Mouse (Mus musculus) liver, embryonic 12.5 days (tissue): ENCODE measurements around the gene Nob1. TPM values are rescaled to one million over a fixed set of nuclear protein-coding genes. Genes with fewer than 3 reads are reported as not detected.

Experiments
- ATAC-seq: fragments of 200-750 bp; cut with Nextera tagmentation; 2 replicates; pipeline ENCODE4 v1.8.0; 2017; ENCODE audit warnings: moderate number of reproducible peaks, mild to moderate bottlenecking, moderate library complexity
- H3K27ac ChIP-seq: fragments of 300-500 bp; sonication (generic); 2 replicates; pipeline ENCODE4 v1.5.1; 2016; ENCODE audit warnings: mild to moderate bottlenecking
- H3K27me3 ChIP-seq: fragments of 300-500 bp; sonication (generic); replicated peaks from 2 replicates; pipeline ENCODE4 v1.6.1; 2016; ENCODE audit warnings: mild to moderate bottlenecking, moderate library complexity
- H3K36me3 ChIP-seq: fragments of 300-500 bp; sonication (generic); 2 replicates; pipeline ENCODE4 v1.6.1; 2016; ENCODE audit warnings: mild to moderate bottlenecking, moderate library complexity
- H3K4me1 ChIP-seq: fragments of 300-500 bp; sonication (generic); 2 replicates; pipeline ENCODE4 v1.6.1; 2016
- H3K4me2 ChIP-seq: fragments of 300-500 bp; sonication (generic); 2 replicates; pipeline ENCODE4 v1.6.1; 2016; ENCODE audit warnings: mild to moderate bottlenecking, moderate library complexity
- H3K4me3 ChIP-seq: fragments of 300-500 bp; sonication (generic); 2 replicates; pipeline ENCODE4 v1.5.1; 2016; ENCODE audit warnings: mild to moderate bottlenecking, moderate library complexity
- H3K9ac ChIP-seq: fragments of 300-500 bp; sonication (generic); 2 replicates; pipeline ENCODE4 v1.6.1; 2016; ENCODE audit warnings: mild to moderate bottlenecking, moderate library complexity
- H3K9me3 ChIP-seq: fragments of 300-500 bp; sonication (generic); replicated peaks from 2 replicates; pipeline ENCODE4 v1.6.1; 2016; ENCODE audit warnings: mild to moderate bottlenecking, moderate library complexity
- WGBS: fragments of 180-500 bp; shearing (Covaris S2); methylation state at CpG from one replicate; pipeline ENCODE4 v1.1.7; 2016; ENCODE audit not compliant: insufficient replicate concordance; 5-methylcytosine and 5-hydroxymethylcytosine counted together
- polyA plus RNA-seq: library from polyadenylated mRNA; unstranded; fragments of >200 nt; fragmentation: Nextera tagmentation; extraction: Ambion mirVana; gene quantifications from 2 replicates; pipeline ENCODE4 v1.2.1, GENCODE M21; 2016

Nob1 gene
- polyA plus RNA-seq, 1 experiment from 2014 or later, result 68.9 TPM

- Histone ChIP-seq H3K9ac (no peak overlapping the region), H3K9me3 (no peaks in the 10 kb centered on the region), H3K4me1 (peaks cover 53% of the 10 kb centered on the region), H3K36me3 (no peaks in the 10 kb centered on the region), H3K4me3 (no peak overlapping the region), H3K4me2 (no peak overlapping the region), H3K27ac (no peak overlapping the region), H3K27me3 (no peaks in the 10 kb centered on the region)
- no peak for ATAC-seq
- 54% methylated on average over 9 of the region's 9 CpGs for WGBS
These were observed 25.4 kb downstream of the Nob1 start for GRCm38 (mm10) chr8:107399495-107399894.

GRCm38 (mm10) chr8:107397665-107398064 lies 27.2 kb downstream of the Nob1 start:
- H3K27ac ChIP-seq, result no peak overlapping the region
- 66% methylated on average over 12 of the region's 12 CpGs for WGBS
- ATAC-seq, result no peak
- H3K36me3 ChIP-seq, result no peaks in the 10 kb centered on the region
- no peak overlapping the region for H3K4me3 ChIP-seq
- no peak overlapping the region for H3K9ac ChIP-seq
- H3K4me2 ChIP-seq, result no peak overlapping the region
- H3K9me3 ChIP-seq, result no peaks in the 10 kb centered on the region
- peaks cover 35% of the 10 kb centered on the region for H3K4me1 ChIP-seq
- no peaks in the 10 kb centered on the region for H3K27me3 ChIP-seq

GRCm38 (mm10) chr8:107396106-107396670 lies 28.7 kb downstream of the Nob1 start:
- H3K4me1 ChIP-seq, result peaks cover 22% of the 10 kb centered on the region
- H3K9ac ChIP-seq, result no peak overlapping the region
- no peak overlapping the region for H3K27ac ChIP-seq
- H3K9me3 ChIP-seq, result no peaks in the 10 kb centered on the region
- no peak overlapping the region for H3K4me2 ChIP-seq
- H3K36me3 ChIP-seq, result no peaks in the 10 kb centered on the region
- H3K27me3 ChIP-seq, result no peaks in the 10 kb centered on the region
- ATAC-seq, result no peak
- 76% methylated on average over 10 of the region's 10 CpGs for WGBS
- no peak overlapping the region for H3K4me3 ChIP-seq

GRCm38 (mm10) chr8:107395397-107395796 lies 29.5 kb downstream of the Nob1 start:
- no peak for ATAC-seq
- no peak overlapping the region for H3K27ac ChIP-seq
- H3K9ac ChIP-seq, result no peak overlapping the region
- H3K9me3 ChIP-seq, result no peaks in the 10 kb centered on the region
- H3K36me3 ChIP-seq, result no peaks in the 10 kb centered on the region
- no peak overlapping the region for H3K4me3 ChIP-seq
- no peak overlapping the region for H3K4me2 ChIP-seq
- H3K27me3 ChIP-seq, result no peaks in the 10 kb centered on the region
- peaks cover 19% of the 10 kb centered on the region for H3K4me1 ChIP-seq

DNA sequence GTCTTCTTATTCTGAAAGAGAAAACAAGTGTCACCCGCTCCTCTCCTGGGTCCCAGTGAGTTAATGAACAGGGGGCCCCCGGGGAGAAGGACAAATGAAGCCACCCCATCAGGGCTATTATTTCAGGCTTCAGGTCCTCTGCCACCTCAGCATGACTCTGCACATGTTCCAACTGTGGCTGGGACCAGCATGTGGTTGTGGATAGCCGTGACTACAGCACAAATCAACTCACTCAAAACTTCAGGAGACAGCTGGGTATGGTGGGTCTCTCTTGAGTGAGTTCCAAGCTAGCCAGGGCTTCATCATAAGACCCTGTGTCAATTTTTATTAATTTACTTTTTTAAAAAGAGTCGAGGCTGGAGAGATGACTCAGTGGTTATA lies 33.7 kb downstream of the Nob1 start:
- H3K36me3 ChIP-seq, result no peaks in the 10 kb centered on the region
- 44% methylated on average over 4 of the region's 4 CpGs for WGBS
- no peak for ATAC-seq

GRCm38 (mm10) chr8:107390476-107391135 lies 34.2 kb downstream of the Nob1 start:
- Histone ChIP-seq H3K27ac (no peak overlapping the region), H3K4me3 (no peak overlapping the region), H3K9ac (no peak overlapping the region), H3K4me2 (no peak overlapping the region), H3K36me3 (no peaks in the 10 kb centered on the region), H3K27me3 (no peaks in the 10 kb centered on the region), H3K9me3 (no peaks in the 10 kb centered on the region), H3K4me1 (peaks cover 15% of the 10 kb centered on the region)
- 86% methylated on average over 16 of the region's 16 CpGs for WGBS
- ATAC-seq, result no peak

More for the DNA sequence above, 33.7 kb downstream of the Nob1 start:
- no peaks in the 10 kb centered on the region for H3K27me3 ChIP-seq
- H3K4me2 ChIP-seq, result no peak overlapping the region
- no peak overlapping the region for H3K4me3 ChIP-seq
- H3K27ac ChIP-seq, result no peak overlapping the region
- no peaks in the 10 kb centered on the region for H3K9me3 ChIP-seq
- peaks cover 11% of the 10 kb centered on the region for H3K4me1 ChIP-seq
- no peak overlapping the region for H3K9ac ChIP-seq

DNA sequence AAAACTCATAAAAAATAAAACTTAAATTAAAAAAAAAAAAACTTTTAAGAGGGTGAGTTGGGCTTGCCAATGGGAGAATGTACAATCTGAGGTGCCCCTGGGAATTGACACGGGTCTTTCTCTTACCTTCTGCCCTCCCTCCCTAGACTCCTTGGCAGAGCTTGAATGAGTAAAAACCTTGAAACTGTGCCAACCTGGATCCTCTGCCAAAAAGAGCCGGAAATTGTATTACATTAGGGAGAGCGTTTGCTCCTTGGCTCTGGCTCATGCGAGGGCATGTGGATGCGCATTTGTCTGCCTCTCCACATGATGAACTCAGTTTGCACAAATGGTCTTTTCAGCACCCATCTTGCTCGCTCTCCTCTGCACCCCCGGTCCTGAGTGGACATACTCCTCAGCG lies 35.3 kb downstream of the Nob1 start:
- H3K4me3 ChIP-seq, result no peak overlapping the region
- no peak overlapping the region for H3K9ac ChIP-seq
- no peaks in the 10 kb centered on the region for H3K36me3 ChIP-seq
- 80% methylated on average over 8 of the region's 8 CpGs for WGBS
- no peak overlapping the region for H3K4me2 ChIP-seq
- no peaks in the 10 kb centered on the region for H3K9me3 ChIP-seq
- ATAC-seq, result no peak
- H3K27ac ChIP-seq, result no peak overlapping the region
- H3K27me3 ChIP-seq, result no peaks in the 10 kb centered on the region
- H3K4me1 ChIP-seq, result peaks cover 15% of the 10 kb centered on the region

- no peak for ATAC-seq
- no peaks in the 10 kb centered on the region for H3K27me3 ChIP-seq
- 61% methylated on average over 5 of the region's 5 CpGs for WGBS
These were observed 37.0 kb downstream of the Nob1 start for GRCm38 (mm10) chr8:107387861-107388260.

GRCm38 (mm10) chr8:107386642-107387041 lies 38.2 kb downstream of the Nob1 start:
- Histone ChIP-seq H3K27ac (no peak overlapping the region), H3K9me3 (no peaks in the 10 kb centered on the region), H3K36me3 (no peaks in the 10 kb centered on the region), H3K4me1 (peaks cover 15% of the 10 kb centered on the region), H3K27me3 (no peaks in the 10 kb centered on the region), H3K9ac (no peak overlapping the region), H3K4me2 (no peak overlapping the region), H3K4me3 (no peak overlapping the region)
- WGBS, result 31% methylated on average over 3 of the region's 3 CpGs
- peak; percentile 53 for ATAC-seq

More at GRCm38 (mm10) chr8:107387861-107388260, 37.0 kb downstream of the Nob1 start:
- no peak overlapping the region for H3K27ac ChIP-seq
- H3K4me2 ChIP-seq, result no peak overlapping the region
- peaks cover 15% of the 10 kb centered on the region for H3K4me1 ChIP-seq
- H3K9me3 ChIP-seq, result no peaks in the 10 kb centered on the region
- no peak overlapping the region for H3K9ac ChIP-seq
- no peak overlapping the region for H3K4me3 ChIP-seq
- no peaks in the 10 kb centered on the region for H3K36me3 ChIP-seq

DNA sequence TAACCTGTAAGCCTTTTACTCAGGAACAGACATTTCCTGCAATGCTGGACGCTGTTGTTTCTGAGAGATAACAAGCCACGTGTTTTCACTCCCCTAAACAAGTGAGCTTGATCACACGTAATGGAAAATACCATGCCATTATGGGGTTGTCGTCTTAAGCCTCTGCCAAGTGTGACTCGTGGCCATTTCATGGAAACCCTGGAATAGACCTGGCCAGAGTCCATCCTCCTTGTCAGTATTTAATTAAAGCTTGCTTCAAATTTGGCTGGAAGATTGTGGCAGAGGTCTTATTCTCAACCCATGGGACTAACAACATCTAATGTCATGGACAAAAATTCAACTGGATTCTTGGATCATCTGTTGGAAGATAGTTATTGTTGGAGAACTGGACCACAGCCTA lies 38.7 kb downstream of the Nob1 start:
- Histone ChIP-seq H3K4me2 (no peak overlapping the region), H3K36me3 (no peaks in the 10 kb centered on the region), H3K4me1 (peaks cover 13% of the 10 kb centered on the region), H3K4me3 (no peak overlapping the region), H3K27ac (no peak overlapping the region), H3K27me3 (no peaks in the 10 kb centered on the region), H3K9ac (no peak overlapping the region), H3K9me3 (no peaks in the 10 kb centered on the region)
- ATAC-seq, result 0 out of 2 replicates have a peak, but pooled peaks have one; percentile 40
- whole genome bisulfite sequencing, result 16% methylated on average over 5 of the region's 5 CpGs

GRCm38 (mm10) chr8:107385063-107385462 lies 39.8 kb downstream of the Nob1 start:
- ATAC-seq, result no peak
- 85% methylated on average over 2 of the region's 2 CpGs for WGBS
- H3K27ac ChIP-seq, result no peak overlapping the region
- no peak overlapping the region for H3K9ac ChIP-seq
- peaks cover 2% of the 10 kb centered on the region for H3K36me3 ChIP-seq
- H3K4me1 ChIP-seq, result peaks cover 9% of the 10 kb centered on the region
- H3K9me3 ChIP-seq, result no peaks in the 10 kb centered on the region
- H3K27me3 ChIP-seq, result no peaks in the 10 kb centered on the region
- no peak overlapping the region for H3K4me2 ChIP-seq
- no peak overlapping the region for H3K4me3 ChIP-seq

DNA sequence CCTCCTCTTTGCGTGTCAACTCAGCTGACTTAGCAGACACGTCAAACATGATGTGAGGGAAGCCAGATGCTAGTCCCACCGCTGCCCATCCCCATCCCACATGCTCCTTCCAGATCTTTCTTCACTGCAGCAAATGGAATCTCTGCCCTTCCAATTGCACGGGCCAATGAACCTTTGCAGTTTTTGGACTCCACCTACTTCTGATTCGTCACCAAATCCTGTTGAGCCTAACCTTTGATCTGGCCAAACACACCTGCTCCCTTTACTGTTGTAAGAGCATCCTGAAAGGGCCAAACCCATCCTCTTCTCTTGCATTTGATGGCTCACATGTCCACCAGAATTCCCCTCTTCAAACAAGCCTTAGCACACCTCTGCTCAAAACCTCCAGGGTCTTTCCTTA lies 40.2 kb downstream of the Nob1 start:
- H3K9me3 ChIP-seq, result no peaks in the 10 kb centered on the region
- WGBS, result 45% methylated on average over 5 of the region's 5 CpGs
- peaks cover 5% of the 10 kb centered on the region for H3K36me3 ChIP-seq
- no peak for ATAC-seq
- no peak overlapping the region for H3K9ac ChIP-seq
- H3K4me2 ChIP-seq, result no peak overlapping the region
- H3K27ac ChIP-seq, result no peak overlapping the region
- no peaks in the 10 kb centered on the region for H3K27me3 ChIP-seq
- no peak overlapping the region for H3K4me3 ChIP-seq
- H3K4me1 ChIP-seq, result peaks cover 9% of the 10 kb centered on the region

GRCm38 (mm10) chr8:107382898-107383297 lies 42.0 kb downstream of the Nob1 start:
- no peak overlapping the region for H3K27ac ChIP-seq
- ATAC-seq, result no peak
- peaks cover 9% of the 10 kb centered on the region for H3K36me3 ChIP-seq
- H3K4me3 ChIP-seq, result no peak overlapping the region
- peaks cover 9% of the 10 kb centered on the region for H3K4me1 ChIP-seq
- no peak overlapping the region for H3K9ac ChIP-seq
- H3K4me2 ChIP-seq, result no peak overlapping the region
- H3K9me3 ChIP-seq, result no peaks in the 10 kb centered on the region
- no peaks in the 10 kb centered on the region for H3K27me3 ChIP-seq
- WGBS, result 56% methylated on average over 4 of the region's 4 CpGs
